Mouse (Mus musculus) G1E (cell line): ENCODE measurements around the gene Slc13a4.

ENCODE experiments used
- CTCF ChIP-seq: IDR thresholded peaks from 2 replicates; pipeline ENCODE4 v1.5.1; 2012; ENCODE audit warnings: low read depth, low read length, inconsistent platforms, mixed read lengths
- GATA1 ChIP-seq: IDR thresholded peaks from 2 replicates; pipeline ENCODE4 v1.6.1; 2012; ENCODE audit warnings: borderline replicate concordance, low read length, inconsistent platforms, mixed read lengths
- GATA2 ChIP-seq: IDR thresholded peaks from 2 replicates; pipeline ENCODE4 v1.6.1; 2012; ENCODE audit warnings: low read depth, low read length, inconsistent platforms, borderline replicate concordance
- POLR2AphosphoS5 ChIP-seq: IDR thresholded peaks from 2 replicates; pipeline ENCODE4 v1.6.1; 2012; ENCODE audit warnings: low read depth, low read length, inconsistent platforms; ENCODE audit not compliant: insufficient replicate concordance
- TAL1 ChIP-seq: conservative IDR thresholded peaks from 2 replicates; pipeline ENCODE4 v1.6.1; 2012; ENCODE audit warnings: low read depth, low read length, inconsistent platforms, mixed read lengths

DNA sequence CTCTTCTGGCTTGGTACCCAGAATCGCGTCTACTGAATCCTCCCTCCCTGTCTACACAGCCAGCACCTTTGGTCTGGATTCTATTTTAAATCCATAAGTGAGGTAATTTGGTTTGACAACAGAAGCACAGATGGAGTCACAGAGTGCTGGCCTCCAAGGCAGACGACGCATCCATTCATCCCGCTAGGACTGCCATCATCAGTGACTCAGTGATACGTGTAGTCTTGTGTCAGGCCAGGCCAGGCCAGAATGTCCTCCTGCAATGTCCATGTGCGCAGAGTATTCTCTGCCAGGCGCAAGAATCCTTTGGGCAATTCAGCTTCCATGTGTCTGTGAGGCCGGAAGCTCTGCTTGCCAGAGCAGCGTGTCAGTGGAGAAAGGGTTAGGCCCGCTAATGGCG is 22.0 kb upstream of the Slc13a4 start:
- TF ChIP-seq CTCF (no peak), POLR2AphosphoS5 (no peak), TAL1 (no peak), GATA2 (no peak), GATA1 (no peak)
